Mouse (Mus musculus) splenic B cell, adult 2 months (primary cell): ENCODE data around the gene Rundc3a.
A peak's percentile ranks its signal among the peaks of the same experiment; 100 is the strongest.
"Not testable (repeated sequence)": the region's sequence is repeated elsewhere in the genome, so short reads cannot be mapped to it uniquely, and the experiment has no call there.

ENCODE experiments used
- DNase-seq: peaks from one replicate; pipeline ENCODE4 v3.0.0-alpha.2; 2011; ENCODE audit warnings: low read depth, low spot score
- H3K27me3 ChIP-seq: 2 replicates; pipeline ENCODE4 v1.6.1; 2012; ENCODE audit warnings: mild to moderate bottlenecking, low read length, moderate library complexity, mixed read lengths; ENCODE audit not compliant: control insufficient read depth, poor library complexity, insufficient read depth, severe bottlenecking
- H3K36me3 ChIP-seq: 2 replicates; pipeline ENCODE4 v1.6.1; 2012; ENCODE audit warnings: mild to moderate bottlenecking, low read length, moderate library complexity, mixed read lengths; ENCODE audit not compliant: control insufficient read depth, poor library complexity, insufficient read depth, severe bottlenecking

Rundc3a gene

GRCm38 (mm10) chr11:102375196-102376173 lies 17.7 kb upstream of the Rundc3a start:
- DNase-seq: no peak
- Histone ChIP-seq H3K36me3 (no peaks in the 10 kb centered on the region), H3K27me3 (no peaks in the 10 kb centered on the region)

GRCm38 (mm10) chr11:102376196-102376835 lies 16.9 kb upstream of the Rundc3a start:
- Histone ChIP-seq H3K36me3 (no peaks in the 10 kb centered on the region), H3K27me3 (no peaks in the 10 kb centered on the region)
- DNase-seq: no peak

GRCm38 (mm10) chr11:102377186-102377585 lies 16.0 kb upstream of the Rundc3a start:
- H3K27me3 ChIP-seq: no peaks in the 10 kb centered on the region
- no peaks in the 10 kb centered on the region for H3K36me3 ChIP-seq
- DNase-seq: peak; percentile 44

GRCm38 (mm10) chr11:102380091-102380490 lies 13.1 kb upstream of the Rundc3a start:
- no peaks in the 10 kb centered on the region for H3K36me3 ChIP-seq
- H3K27me3 ChIP-seq: no peaks in the 10 kb centered on the region
- no peak for DNase-seq

GRCm38 (mm10) chr11:102381341-102382100 lies 11.7 kb upstream of the Rundc3a start:
- DNase-seq: no peak
- no peaks in the 10 kb centered on the region for H3K36me3 ChIP-seq
- no peaks in the 10 kb centered on the region for H3K27me3 ChIP-seq

GRCm38 (mm10) chr11:102382794-102383193 lies 10.4 kb upstream of the Rundc3a start:
- Histone ChIP-seq H3K36me3 (no peaks in the 10 kb centered on the region), H3K27me3 (no peaks in the 10 kb centered on the region)
- DNase-seq: no peak

- Histone ChIP-seq H3K27me3 (no peaks in the 10 kb centered on the region), H3K36me3 (no peaks in the 10 kb centered on the region)
- no peak for DNase-seq
Observed at GRCm38 (mm10) chr11:102383365-102384136, 9.7 kb upstream of the Rundc3a start.

- DNase-seq: no peak
- Histone ChIP-seq H3K27me3 (no peaks in the 10 kb centered on the region), H3K36me3 (no peaks in the 10 kb centered on the region)
Observed at GRCm38 (mm10) chr11:102384418-102384817, 8.8 kb upstream of the Rundc3a start.

- DNase-seq: no peak
- H3K27me3 ChIP-seq: no peaks in the 10 kb centered on the region
- no peaks in the 10 kb centered on the region for H3K36me3 ChIP-seq
Observed at GRCm38 (mm10) chr11:102385075-102385474, 8.1 kb upstream of the Rundc3a start.

GRCm38 (mm10) chr11:102386121-102386520 lies 7.1 kb upstream of the Rundc3a start:
- Histone ChIP-seq H3K36me3 (no peaks in the 10 kb centered on the region), H3K27me3 (no peaks in the 10 kb centered on the region)
- no peak for DNase-seq

GRCm38 (mm10) chr11:102389436-102389835 lies 3.8 kb upstream of the Rundc3a start:
- H3K36me3 ChIP-seq, DNase-seq, H3K27me3 ChIP-seq: not testable (repeated sequence)

GRCm38 (mm10) chr11:102392441-102393237 lies 564 bp upstream of the Rundc3a start:
- DNase-seq: no peak
- Histone ChIP-seq H3K27me3 (no peaks in the 10 kb centered on the region), H3K36me3 (no peaks in the 10 kb centered on the region)

- DNase-seq: no peak
- H3K36me3 ChIP-seq: no peaks in the 10 kb centered on the region
Observed at GRCm38 (mm10) chr11:102393719-102394420, 667 bp downstream of the Rundc3a start.

More at GRCm38 (mm10) chr11:102393719-102394420, 667 bp downstream of the Rundc3a start:
- no peaks in the 10 kb centered on the region for H3K27me3 ChIP-seq
